Mouse (Mus musculus): ENCODE data around the gene A730061H03Rik. TPM values are rescaled to one million over a fixed set of nuclear protein-coding genes. Genes with fewer than 3 reads are reported as not detected.

Gene A730061H03Rik
- polyA plus RNA-seq, 1 experiment from 2014 or later = 1.2 TPM

DNA sequence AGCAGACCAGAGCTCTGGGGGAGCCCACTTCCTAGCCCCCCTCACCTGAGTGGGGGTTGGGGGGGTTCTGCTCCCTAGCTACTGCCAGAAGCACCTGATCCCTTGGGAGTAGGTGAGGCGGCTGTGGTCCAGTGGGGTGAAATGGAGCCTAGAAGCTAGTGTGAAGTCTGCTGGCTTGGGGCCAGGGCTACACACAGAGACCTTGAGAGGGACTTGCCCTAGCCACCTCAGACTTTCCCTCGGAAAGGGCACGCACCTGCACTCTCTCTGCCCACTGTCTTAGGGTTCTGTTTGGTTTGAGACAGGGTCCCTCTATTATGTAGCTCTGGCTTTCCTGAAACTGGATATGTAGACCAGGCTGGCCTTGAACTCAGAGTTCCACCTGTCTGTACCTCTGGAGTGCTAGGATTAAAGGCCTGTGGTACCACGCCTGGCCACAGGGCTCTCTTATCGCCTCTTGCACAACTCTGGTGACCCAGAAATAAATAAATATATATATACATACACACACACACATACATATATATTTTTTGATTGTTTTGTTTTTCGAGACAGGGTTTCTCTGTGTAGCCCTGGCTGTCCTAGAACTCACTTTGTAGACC, 18.6 kb upstream of the A730061H03Rik start:
- WGBS = 26% methylated on average over 6 of the region's 6 CpGs
- peak; percentile 29; the same call in 1 of the 2 replicates for ATAC-seq (ENCODE audit: insufficient read depth, low FRiP score, low read depth)
- Histone ChIP-seq H3K4me1 (peaks cover 14% of the 10 kb centered on the region), H3K36me3 (peaks cover 13% of the 10 kb centered on the region; the same call in 1 of the 2 replicates), H3K27ac (peak overlapping the region; percentile 89), H3K27me3 (replicated peaks) (no peaks in the 10 kb centered on the region), H3K9me3 (no peaks in the 10 kb centered on the region), H3K9ac (peak overlapping the region; percentile 92), H3K4me2 (peak overlapping the region; percentile 76), H3K4me3 (replicated peaks) (peak overlapping the region; percentile 87)

DNA sequence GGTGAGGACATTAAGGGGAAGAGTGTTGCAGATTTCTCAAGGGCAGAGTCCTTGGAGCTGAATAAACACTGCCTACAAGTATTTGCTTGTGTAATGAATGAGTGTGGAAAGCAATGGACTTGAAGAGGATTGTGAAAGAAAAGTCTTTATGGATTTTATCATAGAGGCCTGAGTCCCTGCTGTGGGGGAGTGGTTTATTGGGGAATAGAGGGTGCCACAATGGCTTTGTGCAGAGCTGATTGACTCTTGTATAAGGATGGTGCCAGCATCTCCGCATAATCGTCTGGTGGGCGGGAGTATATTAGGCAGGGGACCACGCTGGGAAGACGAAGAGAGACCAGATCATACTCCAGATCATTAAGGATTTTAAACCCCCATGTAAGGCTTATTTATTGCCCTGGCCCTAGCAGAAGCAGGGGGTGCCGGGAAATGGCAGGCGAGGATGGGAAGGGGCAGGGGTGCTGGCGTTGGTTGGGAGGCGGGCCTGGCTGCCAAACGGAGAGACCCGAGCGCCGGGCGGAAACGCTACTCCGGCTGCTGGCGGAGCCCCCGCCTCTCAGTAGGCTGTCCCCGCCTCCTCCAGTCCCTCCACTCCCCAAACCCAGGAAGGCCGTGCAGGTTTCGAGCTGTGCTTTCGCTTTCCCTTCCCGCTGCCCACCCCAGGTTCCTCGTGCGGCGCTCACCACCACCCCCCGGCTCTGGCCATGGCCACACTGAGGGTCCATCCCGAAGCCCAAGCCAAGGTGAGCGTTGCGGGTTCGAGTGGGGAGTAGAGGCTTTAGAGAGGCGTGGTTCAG, 17.9 kb upstream of the A730061H03Rik start, which contains the start of gene Psme1:
Gene Psme1 (plus strand): TSS at position 253 of the 797 bp plus-strand sequence.
- Histone ChIP-seq H3K4me3 (replicated peaks) (peak within 1 kb of the TSS; percentile 87), H3K27me3 (replicated peaks) (no peaks in the 10 kb centered on the region), H3K27ac (peak within 1 kb of the TSS; percentile 89), H3K9ac (peak within 1 kb of the TSS; percentile 92), H3K9me3 (no peaks in the 10 kb centered on the region), H3K36me3 (peaks cover 13% of the 10 kb centered on the region; the same call in 1 of the 2 replicates), H3K4me2 (peak within 1 kb of the TSS; percentile 76), H3K4me1 (peaks cover 14% of the 10 kb centered on the region)
- ATAC-seq (ENCODE audit: insufficient read depth, low FRiP score, low read depth) = peak; percentile 87
- under 1% methylated on average over 31 of the region's 32 CpGs for WGBS

DNA sequence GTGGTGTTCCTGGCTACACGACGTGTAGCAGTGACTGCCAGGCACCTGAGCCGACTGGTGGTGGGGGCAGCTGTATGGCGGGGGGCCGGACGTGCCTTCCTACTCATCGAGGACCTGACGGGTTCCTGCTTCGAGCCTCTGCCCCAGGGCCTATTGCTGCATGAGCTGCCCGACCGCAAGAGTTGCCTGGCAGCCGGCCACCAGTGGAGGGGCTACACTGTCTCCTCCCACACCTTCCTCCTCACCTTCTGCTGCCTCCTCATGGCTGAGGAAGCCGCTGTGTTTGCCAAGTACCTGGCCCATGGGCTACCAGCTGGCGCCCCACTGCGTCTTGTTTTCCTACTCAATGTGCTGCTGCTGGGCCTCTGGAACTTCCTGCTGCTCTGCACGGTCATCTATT, 16.2 kb upstream of the A730061H03Rik start:
- Histone ChIP-seq H3K36me3 (peaks cover 10% of the 10 kb centered on the region; the same call in 1 of the 2 replicates), H3K9me3 (no peaks in the 10 kb centered on the region), H3K4me3 (replicated peaks) (no peak overlapping the region), H3K27ac (no peak overlapping the region), H3K27me3 (replicated peaks) (no peaks in the 10 kb centered on the region), H3K4me2 (no peak overlapping the region), H3K4me1 (peaks cover 14% of the 10 kb centered on the region), H3K9ac (no peak overlapping the region)
- no peak for ATAC-seq (ENCODE audit: insufficient read depth, low FRiP score, low read depth)
- 72% methylated on average over 16 of the region's 16 CpGs for WGBS

DNA sequence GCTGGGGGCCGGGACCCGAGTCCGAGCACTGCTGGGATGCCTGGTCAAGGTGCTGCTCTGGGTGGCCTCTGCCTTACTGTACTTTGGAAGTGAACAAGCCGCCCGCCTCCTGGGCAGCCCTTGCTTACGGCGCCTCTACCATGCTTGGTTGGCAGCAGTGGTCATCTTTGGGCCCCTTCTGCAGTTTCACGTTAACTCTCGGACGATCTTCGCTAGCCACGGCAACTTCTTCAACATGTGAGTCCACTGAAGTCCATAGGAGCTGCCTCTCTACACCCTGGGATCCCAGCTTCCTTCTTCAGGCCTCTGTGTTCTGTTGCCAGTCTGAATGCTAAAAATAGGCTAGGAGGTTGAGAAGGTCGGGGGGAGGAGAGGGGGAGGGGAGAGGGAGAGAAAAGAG, 15.5 kb upstream of the A730061H03Rik start:
- no peak for ATAC-seq (ENCODE audit: insufficient read depth, low FRiP score, low read depth)
- WGBS = 74% methylated on average over 13 of the region's 13 CpGs
- Histone ChIP-seq H3K36me3 (peaks cover 5% of the 10 kb centered on the region; the same call in 1 of the 2 replicates), H3K4me1 (peaks cover 14% of the 10 kb centered on the region), H3K4me2 (no peak overlapping the region), H3K27ac (no peak overlapping the region; the same call in 1 of the 2 replicates), H3K4me3 (replicated peaks) (no peak overlapping the region), H3K27me3 (replicated peaks) (no peaks in the 10 kb centered on the region), H3K9me3 (no peaks in the 10 kb centered on the region), H3K9ac (no peak overlapping the region)

DNA sequence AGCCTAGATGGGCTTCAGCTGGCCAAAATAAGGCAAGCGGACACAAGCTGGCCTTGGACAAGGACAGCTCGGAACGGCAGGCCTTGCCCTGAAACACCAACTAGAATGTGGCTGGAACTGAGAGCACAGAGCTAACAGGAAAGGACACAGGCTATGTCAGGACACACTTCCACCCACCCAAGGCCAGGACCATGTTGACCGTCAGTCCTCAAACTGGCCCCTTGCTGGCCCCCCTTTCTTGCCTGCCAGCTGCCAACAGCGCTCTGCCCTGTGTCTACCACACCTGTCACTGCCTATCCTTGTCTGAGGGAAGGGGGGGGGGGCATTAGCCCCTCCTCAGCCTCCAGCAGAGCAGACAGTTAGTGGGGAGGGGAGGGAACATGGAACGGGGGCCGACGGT, 15.1 kb upstream of the A730061H03Rik start, which contains the start of gene Fitm1:
Gene Fitm1 (plus strand): TSS at position 316 of the 400 bp plus-strand sequence.
- no peak within 1 kb of the TSS for H3K9ac ChIP-seq
- H3K4me3 ChIP-seq (replicated peaks) = no peak within 1 kb of the TSS
- peaks cover under 1% of the 10 kb centered on the region; the same call in 1 of the 2 replicates for H3K36me3 ChIP-seq
- H3K9me3 ChIP-seq = no peaks in the 10 kb centered on the region
- H3K4me1 ChIP-seq = peaks cover 14% of the 10 kb centered on the region
- H3K4me2 ChIP-seq = no peak within 1 kb of the TSS
- no peak within 1 kb of the TSS; the same call in 1 of the 2 replicates for H3K27ac ChIP-seq
- 71% methylated on average over 8 of the region's 8 CpGs for WGBS
- ATAC-seq (ENCODE audit: insufficient read depth, low FRiP score, low read depth) = no peak
- no peaks in the 10 kb centered on the region for H3K27me3 ChIP-seq (replicated peaks)

DNA sequence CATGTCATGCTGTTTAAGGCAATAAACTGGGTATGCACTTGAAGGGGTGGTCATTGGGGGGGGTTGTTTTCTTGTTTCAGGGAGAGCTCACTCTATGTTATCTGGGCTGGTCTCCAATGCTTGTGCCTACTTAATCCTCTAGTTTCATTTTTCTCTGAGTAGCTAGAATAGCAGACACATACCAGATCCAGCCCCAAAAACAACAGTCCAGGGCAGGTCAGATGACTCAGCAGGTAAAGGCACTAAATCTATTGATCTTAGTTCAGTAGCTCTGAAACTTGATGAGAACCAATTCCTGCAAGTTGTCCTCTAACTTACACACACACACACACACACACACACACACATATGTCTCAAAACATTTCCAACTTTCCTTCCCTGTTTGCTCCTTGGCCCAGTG, 11.6 kb upstream of the A730061H03Rik start:
- no peak for ATAC-seq (ENCODE audit: insufficient read depth, low FRiP score, low read depth)

DNA sequence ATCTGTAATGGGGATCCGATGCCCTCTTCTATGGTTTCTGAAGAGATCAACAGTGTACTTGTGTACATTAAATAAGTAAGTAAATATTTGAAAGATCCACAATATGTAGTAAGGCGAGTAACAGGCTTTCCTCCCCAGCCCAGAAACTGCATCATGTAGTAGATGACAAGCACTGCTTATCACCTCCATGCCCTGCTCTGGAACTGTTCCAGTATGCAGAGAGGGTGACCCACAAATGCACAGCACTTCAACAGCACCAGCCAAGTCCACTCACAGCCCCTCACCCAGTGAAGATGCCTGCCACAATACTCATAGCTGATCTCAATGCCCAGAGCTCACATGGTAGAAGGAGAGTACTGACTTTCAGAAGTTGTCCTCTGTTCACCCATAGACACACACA, 10.4 kb upstream of the A730061H03Rik start:
- Histone ChIP-seq H3K9ac (no peak overlapping the region), H3K9me3 (no peaks in the 10 kb centered on the region), H3K27me3 (replicated peaks) (no peaks in the 10 kb centered on the region), H3K36me3 (peaks cover 38% of the 10 kb centered on the region), H3K4me1 (no peaks in the 10 kb centered on the region), H3K4me3 (replicated peaks) (no peak overlapping the region), H3K27ac (no peak overlapping the region), H3K4me2 (no peak overlapping the region)
- 73% methylated on average over 2 of the region's 2 CpGs for WGBS
- ATAC-seq (ENCODE audit: insufficient read depth, low FRiP score, low read depth) = no peak

More for the DNA sequence above, 11.6 kb upstream of the A730061H03Rik start:
- Histone ChIP-seq H3K9ac (no peak overlapping the region), H3K9me3 (no peaks in the 10 kb centered on the region), H3K4me1 (no peaks in the 10 kb centered on the region), H3K4me3 (replicated peaks) (no peak overlapping the region), H3K4me2 (no peak overlapping the region), H3K36me3 (peaks cover 28% of the 10 kb centered on the region), H3K27me3 (replicated peaks) (no peaks in the 10 kb centered on the region), H3K27ac (no peak overlapping the region)

DNA sequence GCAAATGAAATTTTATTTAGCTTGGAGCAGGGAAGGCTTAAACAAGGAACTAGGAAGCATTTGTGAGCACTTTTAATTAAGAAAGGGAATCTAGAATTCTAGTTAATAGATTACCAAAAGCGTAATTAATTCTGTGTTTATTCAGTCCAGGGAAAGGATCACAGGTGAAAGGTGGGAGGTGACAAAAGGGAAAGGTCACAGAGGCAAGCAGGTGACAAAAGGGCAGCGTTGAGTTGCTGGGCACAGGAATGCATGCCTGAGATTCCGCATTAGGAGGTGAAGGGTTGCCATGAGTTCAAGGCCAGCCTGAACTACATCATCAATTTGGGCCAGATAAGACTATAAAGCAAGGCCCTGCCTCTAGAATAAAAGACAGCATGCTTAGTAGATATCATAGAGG, 7.3 kb upstream of the A730061H03Rik start:
- no peak for ATAC-seq (ENCODE audit: insufficient read depth, low FRiP score, low read depth)
- no peaks in the 10 kb centered on the region for H3K9me3 ChIP-seq
- 68% methylated on average over 3 of the region's 3 CpGs for WGBS
- H3K4me3 ChIP-seq (replicated peaks) = no peak overlapping the region
- H3K36me3 ChIP-seq = peaks cover 59% of the 10 kb centered on the region
- no peak overlapping the region for H3K27ac ChIP-seq
- no peak overlapping the region for H3K9ac ChIP-seq
- no peaks in the 10 kb centered on the region for H3K27me3 ChIP-seq (replicated peaks)
- H3K4me2 ChIP-seq = no peak overlapping the region
- H3K4me1 ChIP-seq = no peaks in the 10 kb centered on the region

DNA sequence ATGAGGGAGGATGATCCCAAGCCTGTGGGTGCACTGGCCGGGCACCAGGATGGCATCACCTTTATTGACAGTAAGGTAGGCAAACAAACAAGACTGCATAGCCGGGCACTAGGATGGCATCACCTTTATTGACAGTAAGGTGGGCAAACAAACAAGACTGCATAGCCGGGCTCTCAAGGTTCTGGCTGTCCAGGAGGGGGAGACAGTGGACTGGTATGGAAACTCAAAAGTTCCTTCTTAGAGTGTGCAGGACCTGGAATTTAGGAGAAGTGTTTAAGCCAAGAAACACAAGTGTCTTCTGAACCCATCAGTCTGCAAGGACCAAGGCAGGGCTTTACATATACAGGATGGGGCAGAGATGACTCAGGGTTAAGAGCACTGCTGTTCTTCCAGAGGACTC, 5.5 kb upstream of the A730061H03Rik start:
- Histone ChIP-seq H3K4me2 (no peak overlapping the region), H3K27me3 (replicated peaks) (no peaks in the 10 kb centered on the region), H3K9me3 (no peaks in the 10 kb centered on the region), H3K4me3 (replicated peaks) (no peak overlapping the region), H3K9ac (no peak overlapping the region), H3K27ac (no peak overlapping the region), H3K4me1 (peaks cover 13% of the 10 kb centered on the region), H3K36me3 (peaks cover 59% of the 10 kb centered on the region)
- ATAC-seq (ENCODE audit: insufficient read depth, low FRiP score, low read depth) = no peak
- WGBS = 70% methylated on average over 3 of the region's 3 CpGs

DNA sequence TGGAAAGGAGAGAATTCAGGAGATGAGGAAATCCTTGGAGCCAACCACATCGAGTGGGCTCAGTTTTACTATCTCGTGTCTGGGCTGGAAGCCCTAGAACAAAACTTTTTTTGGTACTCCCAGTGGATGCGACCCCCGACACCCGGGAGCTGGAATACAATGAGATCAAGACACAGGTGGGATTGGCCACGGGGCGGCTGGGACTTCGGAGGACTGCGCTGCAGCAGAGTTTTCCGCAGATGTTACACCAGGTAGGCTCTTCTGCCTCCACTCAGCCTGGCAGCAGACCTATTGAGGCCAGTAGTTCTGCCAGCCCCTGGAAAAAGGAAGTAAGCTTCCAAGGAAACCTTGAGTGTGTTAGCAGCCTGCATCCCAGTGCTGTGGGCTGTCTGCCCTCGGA, 3.0 kb upstream of the A730061H03Rik start:
- peaks cover 45% of the 10 kb centered on the region for H3K36me3 ChIP-seq
- WGBS = 90% methylated on average over 11 of the region's 11 CpGs

DNA sequence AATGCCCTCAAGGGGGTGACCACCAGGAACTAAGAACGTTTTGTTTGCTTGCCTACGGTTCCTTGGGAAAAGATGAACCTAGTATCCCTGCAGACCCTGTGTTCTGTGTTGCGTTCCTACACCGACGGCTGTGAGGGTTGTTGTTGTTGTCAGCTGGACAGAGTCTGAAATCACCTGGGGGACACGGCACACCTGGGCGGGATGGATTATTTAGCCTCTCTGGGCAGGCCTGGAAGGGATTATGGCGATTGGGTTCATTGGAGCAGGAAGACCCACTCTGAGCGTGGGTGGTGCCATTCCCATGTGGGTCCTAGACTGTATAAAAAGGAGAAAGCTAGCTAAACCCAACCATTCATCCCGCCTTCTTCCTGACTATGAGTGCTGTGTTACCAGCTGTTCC, 1.7 kb upstream of the A730061H03Rik start:
- Histone ChIP-seq H3K4me2 (peak overlapping the region; percentile 80; the same call in 1 of the 2 replicates), H3K9me3 (no peaks in the 10 kb centered on the region), H3K9ac (no peak overlapping the region), H3K4me3 (replicated peaks) (no peak overlapping the region), H3K4me1 (peaks cover 20% of the 10 kb centered on the region), H3K27me3 (replicated peaks) (no peaks in the 10 kb centered on the region), H3K36me3 (peaks cover 32% of the 10 kb centered on the region), H3K27ac (no peak overlapping the region)
- WGBS = 76% methylated on average over 10 of the region's 10 CpGs
- no peak for ATAC-seq (ENCODE audit: insufficient read depth, low FRiP score, low read depth)

More for the DNA sequence above, 3.0 kb upstream of the A730061H03Rik start:
- Histone ChIP-seq H3K9me3 (no peaks in the 10 kb centered on the region), H3K9ac (no peak overlapping the region), H3K4me3 (replicated peaks) (no peak overlapping the region), H3K27ac (no peak overlapping the region), H3K4me1 (peaks cover 13% of the 10 kb centered on the region), H3K4me2 (no peak overlapping the region), H3K27me3 (replicated peaks) (no peaks in the 10 kb centered on the region)
- ATAC-seq (ENCODE audit: insufficient read depth, low FRiP score, low read depth) = no peak

DNA sequence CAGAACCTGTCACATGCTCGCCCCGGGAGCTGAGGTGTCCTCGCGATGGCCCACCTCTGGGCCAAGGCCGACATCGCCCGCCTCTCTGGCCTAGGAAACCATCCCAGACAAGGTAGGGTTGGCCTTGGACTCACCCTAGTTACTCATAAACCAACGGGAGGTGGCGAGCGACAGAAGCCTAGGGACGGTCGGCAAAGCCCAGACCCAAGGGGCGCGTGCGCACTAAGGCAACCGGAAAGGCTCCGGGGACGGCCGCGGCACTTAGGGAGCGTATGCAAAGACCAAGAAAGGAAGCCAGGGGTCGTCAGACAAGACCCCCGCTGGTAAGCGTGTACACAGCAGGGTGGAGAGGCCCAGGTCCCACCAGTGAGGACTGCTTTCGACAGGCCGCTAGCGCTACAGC, 406 bp downstream of the A730061H03Rik start, which contains the start of gene Dcaf11:
Gene Dcaf11 (plus strand): TSS at position 208 of the 403 bp plus-strand sequence.
- peak within 1 kb of the TSS; percentile 98 for H3K27ac ChIP-seq
- H3K4me2 ChIP-seq = peak within 1 kb of the TSS; percentile 80
- no peaks in the 10 kb centered on the region for H3K9me3 ChIP-seq
- under 1% methylated on average over 27 of the region's 27 CpGs for WGBS
- H3K36me3 ChIP-seq = peaks cover 13% of the 10 kb centered on the region; the same call in 1 of the 2 replicates
- no peaks in the 10 kb centered on the region for H3K27me3 ChIP-seq (replicated peaks)
- peak within 1 kb of the TSS; percentile 64 for H3K4me3 ChIP-seq (replicated peaks)
- H3K9ac ChIP-seq = peak within 1 kb of the TSS; percentile 49
- peaks cover 20% of the 10 kb centered on the region for H3K4me1 ChIP-seq
- ATAC-seq (ENCODE audit: insufficient read depth, low FRiP score, low read depth) = peak; percentile 84

Measured in stomach, embryonic 15.5 days (tissue).